In the genomic region with DNA sequence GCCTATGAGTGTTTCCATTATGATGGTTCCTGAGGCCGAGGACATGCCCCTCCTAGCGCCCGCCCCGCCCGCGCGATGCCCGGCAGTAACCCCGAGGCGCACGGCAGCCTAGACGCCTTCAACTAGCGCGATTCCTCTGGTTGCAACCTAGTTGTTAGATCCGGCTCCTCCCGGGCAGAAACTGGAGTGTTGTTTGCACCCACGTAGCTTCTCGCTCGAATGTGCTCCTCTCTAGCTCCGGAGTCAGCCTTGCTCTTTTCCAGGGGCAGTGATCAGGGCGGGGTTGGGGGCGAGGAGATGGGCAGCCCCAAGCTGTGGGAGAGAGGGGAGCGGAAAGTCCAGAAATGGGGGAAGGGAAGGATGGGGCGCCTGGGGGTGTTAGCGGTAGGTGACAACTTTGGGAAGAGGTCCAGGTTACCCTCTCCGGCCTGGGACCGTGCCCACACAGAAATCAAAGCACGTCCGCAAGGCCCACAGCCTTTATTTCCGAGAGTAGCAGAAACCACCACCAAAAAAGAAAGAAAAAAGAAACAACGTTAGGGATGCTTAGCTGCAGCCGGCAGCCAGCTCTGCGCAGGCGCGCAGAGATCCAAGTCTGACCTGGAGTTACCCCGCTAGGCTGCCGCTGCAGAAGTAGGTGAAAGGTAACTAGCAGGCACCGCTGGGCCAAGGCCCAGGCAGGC, we compare ENCODE assay signal across 7 mouse cellular contexts. TPM values are rescaled to one million over a fixed set of nuclear protein-coding genes. Genes with fewer than 3 reads are reported as not detected.
A peak's percentile ranks its signal among the peaks of the same experiment; 100 is the strongest.
DNase-seq lines count a peak whose midpoint lies in the region; ATAC-seq and TF ChIP-seq lines count a peak whose summit lies in the region.

No protein-coding gene starts in this region.

- H3K4me2 ChIP-seq in heart, embryonic 13.5 days = peak overlapping the region; percentile 92
- H3K4me2 ChIP-seq in kidney, embryonic 16.5 days (replicated peaks; ENCODE audit: low read depth, low read length) = peak overlapping the region; percentile 95
- peak overlapping the region; percentile 79 for H3K4me2 ChIP-seq in liver, embryonic 11.5 days
- H3K4me2 ChIP-seq in myocyte (ENCODE audit: low read depth) = peak overlapping the region; percentile 79

- H3K9ac ChIP-seq in heart, embryonic 13.5 days = peak overlapping the region; percentile 81
- peak overlapping the region; percentile 60 for H3K9ac ChIP-seq in kidney, embryonic 16.5 days (replicated peaks; ENCODE audit: low read length)
- peak overlapping the region; percentile 36; the same call in 1 of the 2 replicates for H3K9ac ChIP-seq in liver, embryonic 11.5 days (ENCODE audit: low read depth, low read length)

- 2% methylated on average over 38 of the region's 38 CpGs for WGBS in heart, embryonic 13.5 days
- WGBS in kidney, embryonic 16.5 days = under 1% methylated on average over 38 of the region's 38 CpGs
- WGBS in liver, embryonic 11.5 days = 1% methylated on average over 38 of the region's 38 CpGs

- no peaks in the 10 kb centered on the region for H3K9me3 ChIP-seq in heart, embryonic 13.5 days
- H3K9me3 ChIP-seq in kidney, embryonic 16.5 days (ENCODE audit: low read length) = no peaks in the 10 kb centered on the region
- H3K9me3 ChIP-seq in liver, embryonic 11.5 days (ENCODE audit: control insufficient read depth, low read length) = no peaks in the 10 kb centered on the region

- H3ac ChIP-seq in myocyte (ENCODE audit: control insufficient read depth, insufficient read length) = no peak overlapping the region

- H3K27me3 ChIP-seq in heart, embryonic 13.5 days (replicated peaks) = no peaks in the 10 kb centered on the region
- H3K27me3 ChIP-seq in kidney, embryonic 16.5 days (ENCODE audit: insufficient read depth, low read length) = no peaks in the 10 kb centered on the region
- H3K27me3 ChIP-seq in liver, embryonic 11.5 days (replicated peaks; ENCODE audit: control insufficient read depth, insufficient read depth, low read length) = no peaks in the 10 kb centered on the region
- H3K27me3 ChIP-seq in myocyte (ENCODE audit: control insufficient read depth, insufficient read depth, insufficient read length) = no peaks in the 10 kb centered on the region

- no peaks in the 10 kb centered on the region for H3K36me3 ChIP-seq in heart, embryonic 13.5 days
- no peaks in the 10 kb centered on the region for H3K36me3 ChIP-seq in kidney, embryonic 16.5 days (ENCODE audit: insufficient read depth, low read length)
- no peaks in the 10 kb centered on the region for H3K36me3 ChIP-seq in liver, embryonic 11.5 days (ENCODE audit: control insufficient read depth, insufficient read depth, low read length)
- H3K36me3 ChIP-seq in myocyte (ENCODE audit: control insufficient read depth, insufficient read depth) = no peaks in the 10 kb centered on the region

- peak; percentile 30 to 55 for DNase-seq in adrenal gland, postnatal 4 days (ENCODE audit: low spot score in 2 of 2)
- DNase-seq in liver, embryonic 11.5 days (ENCODE audit: low spot score) = peak; percentile 63
- DNase-seq in spleen, postnatal 36 days (ENCODE audit: low spot score in 2 of 2) = peak; percentile 84 to 86

- peaks cover 12% of the 10 kb centered on the region for H3K4me1 ChIP-seq in embryonic fibroblast, embryonic 13.5 days (ENCODE audit: control insufficient read depth, insufficient read depth, low read length)
- H3K4me1 ChIP-seq in heart, embryonic 13.5 days = peaks cover 26% of the 10 kb centered on the region
- peaks cover 10% of the 10 kb centered on the region for H3K4me1 ChIP-seq in kidney, embryonic 16.5 days (ENCODE audit: insufficient read depth, low read length)
- peaks cover 3% of the 10 kb centered on the region for H3K4me1 ChIP-seq in liver, embryonic 11.5 days (replicated peaks; ENCODE audit: control insufficient read depth, insufficient read depth, low read length)

- peak overlapping the region; percentile 73 for H3K27ac ChIP-seq in embryonic fibroblast, embryonic 13.5 days (ENCODE audit: insufficient read depth, low read length)
- H3K27ac ChIP-seq in heart, embryonic 13.5 days (replicated peaks) = peak overlapping the region; percentile 90
- peak overlapping the region; percentile 72 for H3K27ac ChIP-seq in kidney, embryonic 16.5 days (ENCODE audit: low read length)
- H3K27ac ChIP-seq in liver, embryonic 11.5 days (ENCODE audit: low read depth, low read length) = peak overlapping the region; percentile 46; the same call in 1 of the 2 replicates

- H3K4me3 ChIP-seq in embryonic fibroblast, embryonic 13.5 days (ENCODE audit: insufficient read depth, low read length) = peak overlapping the region; percentile 21
- peak overlapping the region; percentile 67 for H3K4me3 ChIP-seq in heart, embryonic 13.5 days
- H3K4me3 ChIP-seq in kidney, embryonic 16.5 days (ENCODE audit: low read length) = peak overlapping the region; percentile 61
- H3K4me3 ChIP-seq in liver, embryonic 11.5 days (ENCODE audit: low read depth, low read length) = peak overlapping the region; percentile 52
- H3K4me3 ChIP-seq in myocyte = peak overlapping the region; percentile 22

- peak; percentile 70 for ATAC-seq in heart, embryonic 13.5 days (ENCODE audit: extremely low read depth, insufficient number of reproducible peaks, low FRiP score, low TSS enrichment)
- ATAC-seq in kidney, embryonic 16.5 days (ENCODE audit: low FRiP score, low TSS enrichment) = peak; percentile 96
- ATAC-seq in liver, embryonic 11.5 days (replicated peaks; ENCODE audit: low FRiP score) = peak; percentile 81

- TF ChIP-seq CTCF in embryonic fibroblast, embryonic 13.5 days (IDR thresholded peaks at IDR 0.05; ENCODE audit: borderline replicate concordance, insufficient read depth, low read length) = no peak

- H3K79me2 ChIP-seq in myocyte (ENCODE audit: control insufficient read depth, insufficient read depth) = no peaks in the 10 kb centered on the region

- peak; percentile 43 for TF ChIP-seq POLR2A in embryonic fibroblast, embryonic 13.5 days (IDR thresholded peaks at IDR 0.05; ENCODE audit: low read depth, low read length)
- TF ChIP-seq POLR2A in myocyte (IDR thresholded peaks at IDR 0.05; ENCODE audit: insufficient read length, low read depth) = peak; percentile 24

TF ChIP-seq in myocyte, 11 proteins besides CTCF, POLR2A, EP300 and RAD21:
- no peak for TF ChIP-seq E2F4 (IDR thresholded peaks at IDR 0.05; ENCODE audit: insufficient read depth)
- no peak for TF ChIP-seq USF1 (IDR thresholded peaks at IDR 0.05; ENCODE audit: low read depth)
- TF ChIP-seq CEBPB (IDR thresholded peaks at IDR 0.05; ENCODE audit: insufficient read depth, poor library complexity, severe bottlenecking) = no peak
- no peak for TF ChIP-seq TCF12 (IDR thresholded peaks at IDR 0.05; ENCODE audit: insufficient read depth, poor library complexity, severe bottlenecking)
- no peak for TF ChIP-seq TCF3 (IDR thresholded peaks at IDR 0.05; ENCODE audit: insufficient read length, low read depth)
- TF ChIP-seq MYOD1 (IDR thresholded peaks at IDR 0.05; ENCODE audit: control insufficient read depth in 1 of 3, insufficient read length in 2 of 3, low read depth in 2 of 3) = no peak
- TF ChIP-seq POLR2AphosphoS2 (IDR thresholded peaks at IDR 0.05; ENCODE audit: insufficient read length, low read depth) = no peak
- TF ChIP-seq SRF (IDR thresholded peaks at IDR 0.05; ENCODE audit: control insufficient read depth, insufficient read length, low read depth) = no peak
- no peak for TF ChIP-seq MAX (IDR thresholded peaks at IDR 0.05; ENCODE audit: low read depth)

RNA-seq across cellular contexts. Expression of gene Abca1, which starts 58.1 kb away (rescaled TPM):
- 100 to 1,000 TPM; 117 to 127 TPM for total RNA-seq in adrenal gland, postnatal 4 days (2021)
- polyA plus RNA-seq in embryonic fibroblast, embryonic 13.5 days (2011; ENCODE audit: insufficient read length, low read depth, missing spikeins) = 15.7 and 20.4 TPM in 2 replicates
- polyA plus RNA-seq in heart, embryonic 13.5 days (2015; fragmentation: Nextera tagmentation; extraction: Ambion mirVana) = 3.3 and 3.6 TPM in 2 replicates
- polyA plus RNA-seq in kidney, embryonic 16.5 days (2015; fragmentation: Nextera tagmentation; extraction: Ambion mirVana) = 4.5 and 4.8 TPM in 2 replicates
- polyA plus RNA-seq in liver, embryonic 11.5 days (2014; fragmentation: Nextera tagmentation; extraction: Ambion mirVana) = 16.3 and 17.5 TPM in 2 replicates
- 0.68 TPM for polyA plus RNA-seq in myocyte (2012; fragmentation: generic; extraction: Trizol)

Comparison
In these comparisons a context has a peak if more than half of its experiments do, and no peak if none do; other contexts are left out.
1. Peak in every context shown above with its lines: DNase-seq, ATAC-seq, H3K4me3 ChIP-seq and H3K27ac ChIP-seq.